Mouse (Mus musculus) spleen, adult 2 months (tissue): Measurements from ENCODE around the gene Ak5. TPM values are rescaled to one million over a fixed set of nuclear protein-coding genes. Genes with fewer than 3 reads are reported as not detected.
"Not testable (repeated sequence)": the region's sequence is repeated elsewhere in the genome, so short reads cannot be mapped to it uniquely, and the experiment has no call there.

Experiments
- DNase-seq, 2 experiments: peaks; one replicate each; pipeline versions ENCODE4 v3.0.0 to v3.0.0-alpha.2; 2012 to 2021; ENCODE audit warnings: low spot score in 2 of 2, low read depth in 1 of 2
- H3K27ac ChIP-seq: fragments of 200-500 bp; 2 replicates; pipeline ENCODE4 v1.5.1; 2012; ENCODE audit warnings: low read length, inconsistent platforms; ENCODE audit not compliant: insufficient read depth
- H3K27me3 ChIP-seq: fragments of 200-500 bp; 2 replicates; pipeline ENCODE4 v1.6.1; 2012; ENCODE audit warnings: mild to moderate bottlenecking, moderate library complexity, low read length, inconsistent platforms; ENCODE audit not compliant: control insufficient read depth, insufficient read depth
- H3K36me3 ChIP-seq: fragments of 200-500 bp; 2 replicates; pipeline ENCODE4 v1.6.1; 2012; ENCODE audit warnings: mild to moderate bottlenecking, low read length, inconsistent platforms; ENCODE audit not compliant: control insufficient read depth, insufficient read depth
- H3K4me1 ChIP-seq: fragments of 200-500 bp; 2 replicates; pipeline ENCODE4 v1.6.1; 2011; ENCODE audit warnings: inconsistent platforms; ENCODE audit not compliant: control insufficient read depth, insufficient read depth, insufficient read length
- H3K4me3 ChIP-seq: fragments of 200-500 bp; 2 replicates; pipeline ENCODE4 v1.5.1; 2011; ENCODE audit warnings: mild to moderate bottlenecking, inconsistent platforms; ENCODE audit not compliant: insufficient read depth, insufficient read length; ENCODE audit errors: extremely low read depth
- CTCF ChIP-seq: fragments of 200-500 bp; IDR thresholded peaks from 2 replicates; pipeline ENCODE4 v1.5.1; 2011; ENCODE audit warnings: mild to moderate bottlenecking, inconsistent platforms; ENCODE audit not compliant: insufficient read depth, insufficient read length, insufficient replicate concordance; ENCODE audit errors: extremely low read depth
- POLR2A ChIP-seq: fragments of 200-500 bp; IDR thresholded peaks from 2 replicates; pipeline ENCODE4 v1.6.1; 2011; ENCODE audit warnings: low read depth, low read length, inconsistent platforms
- WGBS: fragments of 180-500 bp; shearing (Covaris S2); methylation state at CpG from one replicate; pipeline ENCODE4 v1.1.7; 2018; 5-methylcytosine and 5-hydroxymethylcytosine counted together
- polyA plus RNA-seq: library from polyadenylated mRNA; depleted of rRNA; stranded (reverse); fragments of >200 nt; gene quantifications from 2 replicates; pipeline ENCODE4 v1.2.3, GENCODE M21; 2012

The Ak5 gene
- polyA plus RNA-seq, 1 experiment = 0.02 TPM

- DNase-seq = no peak
- H3K36me3 ChIP-seq = no peaks in the 10 kb centered on the region
- TF ChIP-seq CTCF = no peak
- no peak for TF ChIP-seq POLR2A
- H3K27ac ChIP-seq = no peak overlapping the region
- no peaks in the 10 kb centered on the region for H3K27me3 ChIP-seq
- H3K4me1 ChIP-seq = no peaks in the 10 kb centered on the region
- 83% methylated on average over 4 of the region's 4 CpGs for WGBS
- H3K4me3 ChIP-seq = no peak overlapping the region
These were observed 200.8 kb downstream of the Ak5 start for GRCm38 (mm10) chr3:152467312-152467711.

GRCm38 (mm10) chr3:152466849-152467248 lies 201.3 kb downstream of the Ak5 start:
- no peaks in the 10 kb centered on the region for H3K4me1 ChIP-seq
- no peaks in the 10 kb centered on the region for H3K36me3 ChIP-seq
- H3K27me3 ChIP-seq = no peaks in the 10 kb centered on the region
- no peak overlapping the region for H3K27ac ChIP-seq
- no peak overlapping the region for H3K4me3 ChIP-seq
- 82% methylated on average over 9 of the region's 9 CpGs for WGBS
- TF ChIP-seq CTCF = no peak
- TF ChIP-seq POLR2A = no peak
- DNase-seq = no peak

DNA sequence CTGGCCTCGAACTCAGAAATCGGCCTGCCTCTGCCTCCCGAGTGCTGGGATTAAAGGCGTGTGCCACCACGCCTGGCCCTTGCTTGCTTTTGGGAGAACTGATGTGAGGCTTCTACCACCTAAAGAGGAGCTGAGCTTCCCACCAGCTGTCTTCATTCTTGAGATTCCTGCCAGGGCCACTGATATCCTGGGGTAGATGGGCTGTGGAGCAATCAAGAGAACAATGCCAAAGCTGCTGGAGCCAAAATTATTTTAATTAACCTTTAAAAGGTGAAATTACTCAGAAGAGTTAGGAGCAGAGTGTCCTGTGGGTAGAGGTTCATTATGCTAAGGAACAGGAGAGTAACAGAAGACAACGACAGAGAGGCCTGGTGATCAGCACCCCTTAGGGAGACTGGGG lies 202.8 kb downstream of the Ak5 start:
- H3K4me1 ChIP-seq = no peaks in the 10 kb centered on the region
- WGBS = 91% methylated on average over 6 of the region's 6 CpGs
- TF ChIP-seq CTCF (no peak), POLR2A (no peak)
- no peak overlapping the region for H3K4me3 ChIP-seq
- no peaks in the 10 kb centered on the region for H3K27me3 ChIP-seq
- no peaks in the 10 kb centered on the region for H3K36me3 ChIP-seq
- DNase-seq = no peak
- H3K27ac ChIP-seq = no peak overlapping the region

DNA sequence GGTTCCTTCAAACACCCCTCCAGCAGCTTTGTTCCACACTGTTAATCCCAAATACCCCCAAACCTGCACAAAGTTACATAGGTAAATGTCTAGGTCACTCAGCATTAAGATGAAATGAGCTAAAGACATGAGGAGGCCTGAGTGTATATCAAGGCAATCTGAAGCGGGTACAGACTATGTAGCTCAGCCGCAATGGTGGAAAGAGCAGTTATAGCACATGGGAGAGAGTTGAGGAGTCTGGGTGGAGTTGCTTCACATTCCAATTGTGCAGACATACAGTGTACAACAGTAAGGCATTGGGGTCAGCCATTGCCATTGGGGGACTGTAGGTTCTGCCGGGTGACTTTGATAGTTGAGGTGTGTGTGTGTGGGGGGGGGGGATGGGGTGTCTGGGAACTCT lies 203.7 kb downstream of the Ak5 start:
- no peak for DNase-seq
- Histone ChIP-seq H3K4me1 (no peaks in the 10 kb centered on the region), H3K27ac (no peak overlapping the region), H3K27me3 (no peaks in the 10 kb centered on the region), H3K36me3 (no peaks in the 10 kb centered on the region), H3K4me3 (no peak overlapping the region)
- 94% methylated on average over 3 of the region's 3 CpGs for WGBS
- TF ChIP-seq CTCF (no peak), POLR2A (no peak)

DNA sequence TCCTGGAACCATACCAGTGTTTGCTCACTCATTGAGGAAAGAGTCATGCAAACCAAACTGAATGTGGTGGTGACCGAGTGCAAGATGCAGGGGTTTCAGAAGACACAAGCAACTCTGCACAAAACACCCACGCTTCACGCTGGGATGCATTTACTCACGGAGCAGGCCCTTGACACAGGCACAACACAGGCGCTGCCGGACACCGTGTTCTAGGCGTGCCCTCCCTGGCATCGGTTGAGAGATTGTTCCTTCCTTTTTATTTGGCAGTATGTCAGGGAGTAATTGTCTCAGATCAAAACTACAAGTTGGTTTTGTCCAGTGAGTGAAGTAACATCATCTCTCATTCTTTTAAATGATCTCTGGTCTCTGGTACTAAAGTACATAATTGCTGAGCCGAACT lies 205.3 kb downstream of the Ak5 start:
- Histone ChIP-seq H3K4me1 (no peaks in the 10 kb centered on the region), H3K27me3 (no peaks in the 10 kb centered on the region), H3K36me3 (peaks cover 2% of the 10 kb centered on the region; the same call in 1 of the 2 replicates), H3K27ac (no peak overlapping the region), H3K4me3 (no peak overlapping the region)
- TF ChIP-seq POLR2A (no peak), CTCF (no peak)
- no peak for DNase-seq
- WGBS = 88% methylated on average over 10 of the region's 10 CpGs

DNA sequence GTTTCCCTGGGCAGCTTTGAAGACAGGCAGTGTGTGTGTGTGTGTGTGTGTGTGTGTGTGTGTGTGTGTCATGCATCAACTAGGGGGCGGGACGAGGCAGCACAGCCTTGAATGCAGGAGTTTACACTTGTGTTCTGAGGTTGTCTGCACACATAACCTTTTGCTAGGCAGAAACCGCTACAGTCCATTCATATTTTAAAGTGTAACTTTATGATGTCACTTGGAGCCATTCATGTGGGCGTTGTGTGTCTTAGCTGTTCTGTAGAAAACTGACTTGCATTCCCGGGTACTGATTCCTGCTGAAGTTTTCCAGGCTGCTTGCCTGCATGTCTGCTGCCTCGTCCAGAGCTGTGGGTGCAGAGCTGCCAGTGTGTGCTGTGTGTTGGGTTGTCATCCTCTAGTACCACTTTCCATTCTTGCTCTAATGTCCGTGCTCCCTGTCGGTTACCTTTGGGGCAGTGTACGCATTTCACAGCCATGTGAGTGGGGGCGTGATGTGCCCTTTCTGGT lies 206.1 kb downstream of the Ak5 start:
- TF ChIP-seq POLR2A = no peak
- TF ChIP-seq CTCF = no peak
- Histone ChIP-seq H3K27ac (no peak overlapping the region), H3K4me3 (no peak overlapping the region), H3K36me3 (peaks cover 8% of the 10 kb centered on the region), H3K27me3 (no peaks in the 10 kb centered on the region), H3K4me1 (no peaks in the 10 kb centered on the region)
- WGBS = 94% methylated on average over 10 of the region's 10 CpGs
- no peak for DNase-seq

- Histone ChIP-seq H3K4me1 (no peaks in the 10 kb centered on the region), H3K4me3 (no peak overlapping the region), H3K27ac (no peak overlapping the region), H3K27me3 (no peaks in the 10 kb centered on the region), H3K36me3 (peaks cover 18% of the 10 kb centered on the region)
- no peak for DNase-seq
- 88% methylated on average over 4 of the region's 4 CpGs for WGBS
- no peak for TF ChIP-seq CTCF
- TF ChIP-seq POLR2A = no peak
These were observed 207.4 kb downstream of the Ak5 start for GRCm38 (mm10) chr3:152460802-152461201.

DNA sequence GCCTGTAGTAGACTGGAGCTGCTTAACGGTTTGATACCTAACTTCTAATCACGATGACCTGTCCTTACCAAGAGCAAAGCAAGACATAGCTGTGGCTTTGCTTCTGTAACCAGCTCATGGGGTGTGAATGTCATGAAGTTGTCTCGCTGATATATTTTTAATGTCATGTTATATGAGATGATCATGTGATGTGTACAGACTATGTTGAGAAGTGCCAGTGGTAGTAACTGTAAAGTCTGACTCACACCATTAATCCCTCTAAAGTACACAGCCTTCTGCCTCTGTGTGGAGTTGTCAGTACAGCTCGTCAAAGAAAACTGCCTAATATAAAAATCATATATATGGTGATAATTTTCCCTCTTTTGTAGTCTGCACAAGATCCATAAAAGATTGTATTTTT lies 209.3 kb downstream of the Ak5 start:
- WGBS = 90% methylated on average over 4 of the region's 4 CpGs
- not testable (repeated sequence) for H3K4me1 ChIP-seq, H3K4me3 ChIP-seq, DNase-seq, H3K27ac ChIP-seq, H3K27me3 ChIP-seq
- H3K36me3 ChIP-seq = peaks cover 30% of the 10 kb centered on the region
